Mouse (Mus musculus): ENCODE measurements around the gene Ksr2. TPM values are rescaled to one million over a fixed set of nuclear protein-coding genes. Genes with fewer than 3 reads are reported as not detected.

Gene Ksr2
- polyA plus RNA-seq, 1 experiment from 2014 or later: 0.20 TPM

GRCm38 (mm10) chr5:117682226-117682625 lies 268.4 kb downstream of the Ksr2 start:
- DNase-seq (ENCODE audit: low spot score): no peak

- DNase-seq (ENCODE audit: low spot score): no peak
These were observed 270.7 kb downstream of the Ksr2 start for GRCm38 (mm10) chr5:117684491-117684890.

GRCm38 (mm10) chr5:117687770-117688352 lies 274.1 kb downstream of the Ksr2 start:
- no peak for DNase-seq (ENCODE audit: low spot score)

- no peak for DNase-seq (ENCODE audit: low spot score)
These were observed 274.9 kb downstream of the Ksr2 start for GRCm38 (mm10) chr5:117688738-117689137.

- DNase-seq (ENCODE audit: low spot score): no peak
These were observed 276.0 kb downstream of the Ksr2 start for GRCm38 (mm10) chr5:117689840-117690239.

- DNase-seq (ENCODE audit: low spot score): no peak
These were observed 277.5 kb downstream of the Ksr2 start for GRCm38 (mm10) chr5:117691271-117691670.

GRCm38 (mm10) chr5:117693557-117693956 lies 279.8 kb downstream of the Ksr2 start:
- no peak for DNase-seq (ENCODE audit: low spot score)

GRCm38 (mm10) chr5:117694632-117695031 lies 280.8 kb downstream of the Ksr2 start:
- no peak for DNase-seq (ENCODE audit: low spot score)

GRCm38 (mm10) chr5:117696366-117696765 lies 282.6 kb downstream of the Ksr2 start:
- DNase-seq (ENCODE audit: low spot score): no peak

GRCm38 (mm10) chr5:117697589-117697988 lies 283.8 kb downstream of the Ksr2 start:
- no peak for DNase-seq (ENCODE audit: low spot score)

- DNase-seq (ENCODE audit: low spot score): no peak
These were observed 290.6 kb downstream of the Ksr2 start for GRCm38 (mm10) chr5:117704371-117704770.

- DNase-seq (ENCODE audit: low spot score): no peak
These were observed 292.8 kb downstream of the Ksr2 start for GRCm38 (mm10) chr5:117706633-117707032.

GRCm38 (mm10) chr5:117709306-117709705 lies 295.5 kb downstream of the Ksr2 start:
- DNase-seq (ENCODE audit: low spot score): no peak

- DNase-seq (ENCODE audit: low spot score): no peak
These were observed 297.8 kb downstream of the Ksr2 start for GRCm38 (mm10) chr5:117711636-117712035.

GRCm38 (mm10) chr5:117712207-117712606 lies 298.4 kb downstream of the Ksr2 start:
- no peak for DNase-seq (ENCODE audit: low spot score)

GRCm38 (mm10) chr5:117717120-117717519 lies 303.3 kb downstream of the Ksr2 start:
- DNase-seq (ENCODE audit: low spot score): no peak

- DNase-seq (ENCODE audit: low spot score): no peak
These were observed 309.5 kb downstream of the Ksr2 start for GRCm38 (mm10) chr5:117723316-117723715.

- DNase-seq (ENCODE audit: low spot score): no peak
These were observed 312.7 kb downstream of the Ksr2 start for GRCm38 (mm10) chr5:117726548-117726947.

GRCm38 (mm10) chr5:117727138-117727537 lies 313.3 kb downstream of the Ksr2 start:
- no peak for DNase-seq (ENCODE audit: low spot score)

GRCm38 (mm10) chr5:117731311-117731710 lies 317.5 kb downstream of the Ksr2 start:
- DNase-seq (ENCODE audit: low spot score): no peak

- DNase-seq (ENCODE audit: low spot score): no peak
These were observed 330.9 kb downstream of the Ksr2 start for GRCm38 (mm10) chr5:117744654-117745178.

- no peak for DNase-seq (ENCODE audit: low spot score)
These were observed 335.6 kb downstream of the Ksr2 start for GRCm38 (mm10) chr5:117749353-117749752.

- no peak for DNase-seq (ENCODE audit: low spot score)
These were observed 344.1 kb downstream of the Ksr2 start for GRCm38 (mm10) chr5:117757696-117758482.
